Mouse (Mus musculus): ENCODE results near the gene Fam129a. TPM values are rescaled to one million over a fixed set of nuclear protein-coding genes. Genes with fewer than 3 reads are reported as not detected.

Gene Fam129a
- polyA plus RNA-seq, 1 experiment from 2014 or later, result 0.60 TPM

- no peak overlapping the region for H3K4me2 ChIP-seq (replicated peaks; ENCODE audit: low read depth, low read length)
- WGBS, result 83% methylated on average over 6 of the region's 6 CpGs
- no peaks in the 10 kb centered on the region for H3K36me3 ChIP-seq (ENCODE audit: control insufficient read depth, insufficient read depth, low read length)
- H3K9ac ChIP-seq (ENCODE audit: low read depth, low read length), result no peak overlapping the region
- H3K27me3 ChIP-seq (ENCODE audit: control insufficient read depth, insufficient read depth, low read length), result no peaks in the 10 kb centered on the region
- H3K9me3 ChIP-seq (ENCODE audit: control insufficient read depth, low read length), result no peaks in the 10 kb centered on the region
- ATAC-seq (ENCODE audit: low FRiP score) (no peak), DNase-seq (ENCODE audit: low spot score) (no peak)
- H3K27ac ChIP-seq (ENCODE audit: low read depth, low read length), result no peak overlapping the region
- H3K4me3 ChIP-seq (ENCODE audit: low read depth, low read length), result no peak overlapping the region
- no peaks in the 10 kb centered on the region for H3K4me1 ChIP-seq (replicated peaks; ENCODE audit: control insufficient read depth, insufficient read depth, low read length)
These were observed 10.5 kb downstream of the Fam129a start for GRCm38 (mm10) chr1:151581454-151581853.

- Histone ChIP-seq H3K27ac (ENCODE audit: low read depth, low read length) (no peak overlapping the region), H3K27me3 (ENCODE audit: control insufficient read depth, insufficient read depth, low read length) (no peaks in the 10 kb centered on the region), H3K4me3 (ENCODE audit: low read depth, low read length) (no peak overlapping the region), H3K36me3 (ENCODE audit: control insufficient read depth, insufficient read depth, low read length) (no peaks in the 10 kb centered on the region), H3K9me3 (ENCODE audit: control insufficient read depth, low read length) (no peaks in the 10 kb centered on the region), H3K4me1 (replicated peaks; ENCODE audit: control insufficient read depth, insufficient read depth, low read length) (no peaks in the 10 kb centered on the region), H3K4me2 (replicated peaks; ENCODE audit: low read depth, low read length) (no peak overlapping the region), H3K9ac (ENCODE audit: low read depth, low read length) (no peak overlapping the region)
- 90% methylated on average over 3 of the region's 4 CpGs for WGBS
- DNase-seq (ENCODE audit: low spot score), result no peak
- no peak for ATAC-seq (ENCODE audit: low FRiP score)
These were observed 11.0 kb downstream of the Fam129a start for GRCm38 (mm10) chr1:151581977-151582376.

GRCm38 (mm10) chr1:151583457-151584181 lies 12.6 kb downstream of the Fam129a start:
- Histone ChIP-seq H3K9me3 (ENCODE audit: control insufficient read depth, low read length) (no peaks in the 10 kb centered on the region), H3K4me3 (ENCODE audit: low read depth, low read length) (no peak overlapping the region), H3K9ac (ENCODE audit: low read depth, low read length) (no peak overlapping the region), H3K4me2 (replicated peaks; ENCODE audit: low read depth, low read length) (no peak overlapping the region), H3K36me3 (ENCODE audit: control insufficient read depth, insufficient read depth, low read length) (no peaks in the 10 kb centered on the region), H3K4me1 (replicated peaks; ENCODE audit: control insufficient read depth, insufficient read depth, low read length) (no peaks in the 10 kb centered on the region), H3K27ac (ENCODE audit: low read depth, low read length) (no peak overlapping the region), H3K27me3 (ENCODE audit: control insufficient read depth, insufficient read depth, low read length) (no peaks in the 10 kb centered on the region)
- no peak for ATAC-seq (ENCODE audit: low FRiP score)
- 79% methylated on average over 8 of the region's 8 CpGs for WGBS
- DNase-seq (ENCODE audit: low spot score), result no peak

GRCm38 (mm10) chr1:151584182-151584471 lies 13.1 kb downstream of the Fam129a start:
- Histone ChIP-seq H3K9ac (ENCODE audit: low read depth, low read length) (no peak overlapping the region), H3K4me3 (ENCODE audit: low read depth, low read length) (no peak overlapping the region), H3K27me3 (ENCODE audit: control insufficient read depth, insufficient read depth, low read length) (no peaks in the 10 kb centered on the region), H3K36me3 (ENCODE audit: control insufficient read depth, insufficient read depth, low read length) (no peaks in the 10 kb centered on the region), H3K9me3 (ENCODE audit: control insufficient read depth, low read length) (no peaks in the 10 kb centered on the region), H3K27ac (ENCODE audit: low read depth, low read length) (no peak overlapping the region), H3K4me1 (replicated peaks; ENCODE audit: control insufficient read depth, insufficient read depth, low read length) (no peaks in the 10 kb centered on the region), H3K4me2 (replicated peaks; ENCODE audit: low read depth, low read length) (no peak overlapping the region)
- ATAC-seq (ENCODE audit: low FRiP score) (no peak), DNase-seq (ENCODE audit: low spot score) (no peak)
- WGBS, result 60% methylated on average over 1 of the region's 1 CpGs

- no peaks in the 10 kb centered on the region for H3K36me3 ChIP-seq (ENCODE audit: control insufficient read depth, insufficient read depth, low read length)
- no peaks in the 10 kb centered on the region for H3K9me3 ChIP-seq (ENCODE audit: control insufficient read depth, low read length)
- DNase-seq (ENCODE audit: low spot score), result no peak
- H3K27ac ChIP-seq (ENCODE audit: low read depth, low read length), result no peak overlapping the region
- no peaks in the 10 kb centered on the region for H3K27me3 ChIP-seq (ENCODE audit: control insufficient read depth, insufficient read depth, low read length)
- H3K4me3 ChIP-seq (ENCODE audit: low read depth, low read length), result no peak overlapping the region
- 78% methylated on average over 11 of the region's 11 CpGs for WGBS
- ATAC-seq (ENCODE audit: low FRiP score), result no peak
- no peak overlapping the region for H3K9ac ChIP-seq (ENCODE audit: low read depth, low read length)
- H3K4me2 ChIP-seq (replicated peaks; ENCODE audit: low read depth, low read length), result no peak overlapping the region
- no peaks in the 10 kb centered on the region for H3K4me1 ChIP-seq (replicated peaks; ENCODE audit: control insufficient read depth, insufficient read depth, low read length)
These were observed 13.7 kb downstream of the Fam129a start for GRCm38 (mm10) chr1:151584565-151585216.

GRCm38 (mm10) chr1:151585647-151586046 lies 14.7 kb downstream of the Fam129a start:
- H3K9me3 ChIP-seq (ENCODE audit: control insufficient read depth, low read length), result no peaks in the 10 kb centered on the region
- H3K36me3 ChIP-seq (ENCODE audit: control insufficient read depth, insufficient read depth, low read length), result no peaks in the 10 kb centered on the region
- no peak overlapping the region for H3K4me2 ChIP-seq (replicated peaks; ENCODE audit: low read depth, low read length)
- H3K4me3 ChIP-seq (ENCODE audit: low read depth, low read length), result no peak overlapping the region
- H3K27me3 ChIP-seq (ENCODE audit: control insufficient read depth, insufficient read depth, low read length), result no peaks in the 10 kb centered on the region
- WGBS, result 77% methylated on average over 4 of the region's 4 CpGs
- ATAC-seq (ENCODE audit: low FRiP score), result no peak
- no peak overlapping the region for H3K9ac ChIP-seq (ENCODE audit: low read depth, low read length)
- no peak overlapping the region for H3K27ac ChIP-seq (ENCODE audit: low read depth, low read length)
- no peaks in the 10 kb centered on the region for H3K4me1 ChIP-seq (replicated peaks; ENCODE audit: control insufficient read depth, insufficient read depth, low read length)
- DNase-seq (ENCODE audit: low spot score), result no peak

DNA sequence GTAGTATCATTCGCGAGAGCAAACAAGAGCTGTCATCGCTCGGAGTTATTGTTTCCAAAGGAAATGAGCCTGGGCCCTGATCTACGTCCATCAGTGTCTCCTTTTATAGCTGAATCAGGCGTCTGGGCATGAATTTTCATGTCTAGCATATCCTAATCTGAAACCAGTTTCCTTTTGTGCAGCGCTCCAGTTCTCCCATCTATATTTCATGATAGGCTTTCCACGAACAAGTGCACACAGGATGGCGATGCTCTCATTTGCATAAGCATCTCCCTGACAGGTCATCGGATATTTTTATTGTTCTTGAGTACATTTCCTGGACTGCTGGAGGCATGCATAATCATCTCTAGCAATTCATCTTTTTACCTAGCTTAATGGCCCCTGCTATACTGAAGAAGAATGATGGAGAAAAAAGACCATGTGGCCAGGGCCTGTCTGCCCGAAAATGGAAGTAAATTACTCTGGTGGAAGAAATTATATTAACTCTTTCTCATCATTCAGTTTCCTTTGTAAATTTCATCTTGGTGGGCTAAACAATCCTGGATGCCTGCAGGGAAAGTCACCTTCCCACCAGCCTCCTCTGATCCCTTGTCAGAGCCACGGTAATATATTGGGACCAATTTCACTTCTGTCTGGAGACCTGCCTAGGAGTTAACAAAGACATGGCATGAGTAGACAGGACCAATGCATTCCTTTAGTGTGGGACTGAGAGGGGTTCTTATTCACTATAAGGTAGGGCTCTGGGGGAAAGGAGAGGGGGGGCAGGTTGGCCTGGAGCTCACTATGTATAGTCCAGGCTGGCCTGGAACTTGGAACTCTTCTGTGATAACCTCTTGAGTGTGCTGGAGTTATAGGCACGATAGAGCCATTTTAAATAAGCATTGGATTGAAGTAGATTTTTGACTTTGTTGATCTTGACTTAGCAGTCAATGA lies 21.4 kb downstream of the Fam129a start:
- DNase-seq (ENCODE audit: low spot score) (no peak), ATAC-seq (ENCODE audit: low FRiP score) (peak; percentile 79)
- Histone ChIP-seq H3K36me3 (ENCODE audit: control insufficient read depth, insufficient read depth, low read length) (no peaks in the 10 kb centered on the region), H3K9ac (ENCODE audit: low read depth, low read length) (no peak overlapping the region), H3K4me2 (replicated peaks; ENCODE audit: low read depth, low read length) (no peak overlapping the region), H3K27me3 (ENCODE audit: control insufficient read depth, insufficient read depth, low read length) (no peaks in the 10 kb centered on the region), H3K4me1 (replicated peaks; ENCODE audit: control insufficient read depth, insufficient read depth, low read length) (no peaks in the 10 kb centered on the region), H3K27ac (ENCODE audit: low read depth, low read length) (peak overlapping the region; percentile 75), H3K9me3 (ENCODE audit: control insufficient read depth, low read length) (no peaks in the 10 kb centered on the region), H3K4me3 (ENCODE audit: low read depth, low read length) (no peak overlapping the region)
- 68% methylated on average over 13 of the region's 13 CpGs for WGBS

DNA sequence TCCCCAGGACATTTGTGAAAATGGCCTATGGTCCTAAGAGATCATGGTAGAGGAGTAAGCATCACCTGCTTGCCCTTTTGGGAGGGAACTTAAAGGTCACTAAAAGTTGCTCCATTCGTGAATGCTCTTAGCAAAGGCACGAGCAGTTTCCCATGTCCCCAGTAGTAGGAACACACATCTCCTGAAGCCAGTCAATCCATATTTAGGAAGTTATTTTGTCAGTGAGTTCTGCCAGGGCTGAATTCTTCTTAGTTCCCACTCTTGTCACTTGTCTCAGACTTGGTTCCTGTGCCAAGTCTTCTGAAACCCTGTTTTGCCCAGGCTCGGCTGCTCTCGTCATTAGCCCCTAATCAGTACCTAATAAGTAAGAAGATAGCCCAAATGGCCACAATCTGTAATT lies 23.9 kb downstream of the Fam129a start:
- Histone ChIP-seq H3K9me3 (ENCODE audit: control insufficient read depth, low read length) (no peaks in the 10 kb centered on the region), H3K4me3 (ENCODE audit: low read depth, low read length) (no peak overlapping the region), H3K4me2 (replicated peaks; ENCODE audit: low read depth, low read length) (no peak overlapping the region), H3K9ac (ENCODE audit: low read depth, low read length) (no peak overlapping the region), H3K27ac (ENCODE audit: low read depth, low read length) (no peak overlapping the region), H3K27me3 (ENCODE audit: control insufficient read depth, insufficient read depth, low read length) (no peaks in the 10 kb centered on the region), H3K36me3 (ENCODE audit: control insufficient read depth, insufficient read depth, low read length) (no peaks in the 10 kb centered on the region), H3K4me1 (replicated peaks; ENCODE audit: control insufficient read depth, insufficient read depth, low read length) (no peaks in the 10 kb centered on the region)
- WGBS, result 83% methylated on average over 4 of the region's 4 CpGs
- DNase-seq (ENCODE audit: low spot score) (no peak), ATAC-seq (ENCODE audit: low FRiP score) (no peak)
